Mouse (Mus musculus): Measurements from ENCODE around the gene Slc1a3. TPM values are rescaled to one million over a fixed set of nuclear protein-coding genes. Genes with fewer than 3 reads are reported as not detected.
A peak's percentile ranks its signal among the peaks of the same experiment; 100 is the strongest.

The Slc1a3 gene
- polyA plus RNA-seq, 1 experiment from 2014 or later: 142 TPM

- Histone ChIP-seq H3K27me3 (ENCODE audit: control insufficient read depth, insufficient read depth, low read depth, low read length) (no peaks in the 10 kb centered on the region), H3K4me1 (ENCODE audit: control insufficient read depth, insufficient read depth, low read length) (no peaks in the 10 kb centered on the region), H3K4me3 (ENCODE audit: low read depth, low read length) (no peak overlapping the region), H3K36me3 (ENCODE audit: control insufficient read depth, insufficient read depth, low read length) (no peaks in the 10 kb centered on the region), H3K27ac (ENCODE audit: low read length) (no peak overlapping the region), H3K4me2 (ENCODE audit: low read length) (no peak overlapping the region), H3K9ac (ENCODE audit: low read depth, low read length) (no peak overlapping the region), H3K9me3 (replicated peaks; ENCODE audit: control insufficient read depth, low read length, poor library complexity, severe bottlenecking) (no peaks in the 10 kb centered on the region)
- no peak for ATAC-seq
- 97% methylated on average over 4 of the region's 4 CpGs for WGBS
Measured at GRCm38 (mm10) chr15:8675616-8676015, 34.9 kb downstream of the Slc1a3 start.

- H3K27me3 ChIP-seq (ENCODE audit: control insufficient read depth, insufficient read depth, low read depth, low read length): no peaks in the 10 kb centered on the region
- H3K9me3 ChIP-seq (replicated peaks; ENCODE audit: control insufficient read depth, low read length, poor library complexity, severe bottlenecking): no peaks in the 10 kb centered on the region
- H3K4me2 ChIP-seq (ENCODE audit: low read length): no peak overlapping the region
- no peak overlapping the region for H3K4me3 ChIP-seq (ENCODE audit: low read depth, low read length)
- no peaks in the 10 kb centered on the region for H3K4me1 ChIP-seq (ENCODE audit: control insufficient read depth, insufficient read depth, low read length)
- no peaks in the 10 kb centered on the region for H3K36me3 ChIP-seq (ENCODE audit: control insufficient read depth, insufficient read depth, low read length)
- H3K9ac ChIP-seq (ENCODE audit: low read depth, low read length): no peak overlapping the region
- no peak for ATAC-seq
- H3K27ac ChIP-seq (ENCODE audit: low read length): 0 out of 2 replicates have a peak overlapping the region, but pooled peaks have one; percentile 6
- 75% methylated on average over 5 of the region's 5 CpGs for WGBS
Measured at GRCm38 (mm10) chr15:8672532-8672931, 38.0 kb downstream of the Slc1a3 start.

- no peak overlapping the region for H3K4me3 ChIP-seq (ENCODE audit: low read depth, low read length)
- H3K9me3 ChIP-seq (replicated peaks; ENCODE audit: control insufficient read depth, low read length, poor library complexity, severe bottlenecking): no peaks in the 10 kb centered on the region
- ATAC-seq: no peak
- no peaks in the 10 kb centered on the region for H3K27me3 ChIP-seq (ENCODE audit: control insufficient read depth, insufficient read depth, low read depth, low read length)
- peaks cover 5% of the 10 kb centered on the region for H3K4me1 ChIP-seq (ENCODE audit: control insufficient read depth, insufficient read depth, low read length)
- no peaks in the 10 kb centered on the region for H3K36me3 ChIP-seq (ENCODE audit: control insufficient read depth, insufficient read depth, low read length)
- no peak overlapping the region for H3K27ac ChIP-seq (ENCODE audit: low read length)
- WGBS: 95% methylated on average over 25 of the region's 25 CpGs
- no peak overlapping the region for H3K4me2 ChIP-seq (ENCODE audit: low read length)
- no peak overlapping the region for H3K9ac ChIP-seq (ENCODE audit: low read depth, low read length)
Measured at GRCm38 (mm10) chr15:8667849-8668522, 42.6 kb downstream of the Slc1a3 start.

GRCm38 (mm10) chr15:8665675-8666350, 44.8 kb downstream of the Slc1a3 start:
- no peaks in the 10 kb centered on the region for H3K36me3 ChIP-seq (ENCODE audit: control insufficient read depth, insufficient read depth, low read length)
- WGBS: 93% methylated on average over 15 of the region's 15 CpGs
- H3K4me2 ChIP-seq (ENCODE audit: low read length): no peak overlapping the region
- H3K4me3 ChIP-seq (ENCODE audit: low read depth, low read length): no peak overlapping the region
- H3K9ac ChIP-seq (ENCODE audit: low read depth, low read length): no peak overlapping the region
- ATAC-seq: no peak
- H3K4me1 ChIP-seq (ENCODE audit: control insufficient read depth, insufficient read depth, low read length): peaks cover 5% of the 10 kb centered on the region
- no peaks in the 10 kb centered on the region for H3K9me3 ChIP-seq (replicated peaks; ENCODE audit: control insufficient read depth, low read length, poor library complexity, severe bottlenecking)
- no peak overlapping the region for H3K27ac ChIP-seq (ENCODE audit: low read length)
- no peaks in the 10 kb centered on the region for H3K27me3 ChIP-seq (ENCODE audit: control insufficient read depth, insufficient read depth, low read depth, low read length)

- H3K27ac ChIP-seq (ENCODE audit: low read length): peak overlapping the region; percentile 65
- peak; percentile 61 for ATAC-seq
- WGBS: 46% methylated on average over 17 of the region's 17 CpGs
- peak overlapping the region; percentile 7; the same call in 1 of the 2 replicates for H3K4me3 ChIP-seq (ENCODE audit: low read depth, low read length)
- H3K4me1 ChIP-seq (ENCODE audit: control insufficient read depth, insufficient read depth, low read length): peaks cover 11% of the 10 kb centered on the region
- no peak overlapping the region for H3K9ac ChIP-seq (ENCODE audit: low read depth, low read length)
- no peaks in the 10 kb centered on the region for H3K9me3 ChIP-seq (replicated peaks; ENCODE audit: control insufficient read depth, low read length, poor library complexity, severe bottlenecking)
- H3K27me3 ChIP-seq (ENCODE audit: control insufficient read depth, insufficient read depth, low read depth, low read length): no peaks in the 10 kb centered on the region
- H3K36me3 ChIP-seq (ENCODE audit: control insufficient read depth, insufficient read depth, low read length): no peaks in the 10 kb centered on the region
- peak overlapping the region; percentile 48 for H3K4me2 ChIP-seq (ENCODE audit: low read length)
Measured at GRCm38 (mm10) chr15:8663348-8664099, 47.0 kb downstream of the Slc1a3 start.

GRCm38 (mm10) chr15:8661856-8662255, 48.7 kb downstream of the Slc1a3 start:
- no peak for ATAC-seq
- H3K36me3 ChIP-seq (ENCODE audit: control insufficient read depth, insufficient read depth, low read length): no peaks in the 10 kb centered on the region
- H3K4me1 ChIP-seq (ENCODE audit: control insufficient read depth, insufficient read depth, low read length): peaks cover 11% of the 10 kb centered on the region
- no peak overlapping the region for H3K4me3 ChIP-seq (ENCODE audit: low read depth, low read length)
- WGBS: 72% methylated on average over 6 of the region's 6 CpGs
- no peak overlapping the region for H3K27ac ChIP-seq (ENCODE audit: low read length)
- no peak overlapping the region for H3K4me2 ChIP-seq (ENCODE audit: low read length)
- no peaks in the 10 kb centered on the region for H3K9me3 ChIP-seq (replicated peaks; ENCODE audit: control insufficient read depth, low read length, poor library complexity, severe bottlenecking)
- no peak overlapping the region for H3K9ac ChIP-seq (ENCODE audit: low read depth, low read length)
- no peaks in the 10 kb centered on the region for H3K27me3 ChIP-seq (ENCODE audit: control insufficient read depth, insufficient read depth, low read depth, low read length)

- ATAC-seq: no peak
- H3K4me3 ChIP-seq (ENCODE audit: low read depth, low read length): no peak overlapping the region
- H3K9me3 ChIP-seq (replicated peaks; ENCODE audit: control insufficient read depth, low read length, poor library complexity, severe bottlenecking): no peaks in the 10 kb centered on the region
- H3K27me3 ChIP-seq (ENCODE audit: control insufficient read depth, insufficient read depth, low read depth, low read length): no peaks in the 10 kb centered on the region
- H3K27ac ChIP-seq (ENCODE audit: low read length): peak overlapping the region; percentile 23
- WGBS: 27% methylated on average over 4 of the region's 4 CpGs
- no peak overlapping the region for H3K9ac ChIP-seq (ENCODE audit: low read depth, low read length)
- H3K4me1 ChIP-seq (ENCODE audit: control insufficient read depth, insufficient read depth, low read length): peaks cover 11% of the 10 kb centered on the region
- no peak overlapping the region for H3K4me2 ChIP-seq (ENCODE audit: low read length)
- no peaks in the 10 kb centered on the region for H3K36me3 ChIP-seq (ENCODE audit: control insufficient read depth, insufficient read depth, low read length)
Measured at GRCm38 (mm10) chr15:8659977-8660376, 50.6 kb downstream of the Slc1a3 start.

GRCm38 (mm10) chr15:8659483-8659971, 51.0 kb downstream of the Slc1a3 start:
- H3K4me2 ChIP-seq (ENCODE audit: low read length): no peak overlapping the region
- H3K9ac ChIP-seq (ENCODE audit: low read depth, low read length): no peak overlapping the region
- peaks cover 11% of the 10 kb centered on the region for H3K4me1 ChIP-seq (ENCODE audit: control insufficient read depth, insufficient read depth, low read length)
- 6% methylated on average over 8 of the region's 8 CpGs for WGBS
- peak; percentile 87 for ATAC-seq
- no peaks in the 10 kb centered on the region for H3K9me3 ChIP-seq (replicated peaks; ENCODE audit: control insufficient read depth, low read length, poor library complexity, severe bottlenecking)
- no peaks in the 10 kb centered on the region for H3K36me3 ChIP-seq (ENCODE audit: control insufficient read depth, insufficient read depth, low read length)
- H3K27ac ChIP-seq (ENCODE audit: low read length): peak overlapping the region; percentile 55
- H3K27me3 ChIP-seq (ENCODE audit: control insufficient read depth, insufficient read depth, low read depth, low read length): no peaks in the 10 kb centered on the region
- no peak overlapping the region for H3K4me3 ChIP-seq (ENCODE audit: low read depth, low read length)
